Mouse (Mus musculus) forebrain, embryonic 16.5 days (tissue): ENCODE measurements around the gene 4933424G06Rik. TPM values are rescaled to one million over a fixed set of nuclear protein-coding genes. Genes with fewer than 3 reads are reported as not detected.
A peak's percentile ranks its signal among the peaks of the same experiment; 100 is the strongest.

Experiments used
- ATAC-seq: fragments of 200-750 bp; cut with Nextera tagmentation; 2 replicates; pipeline ENCODE4 v1.8.0; 2017; ENCODE audit warnings: mild to moderate bottlenecking, moderate library complexity
- H3K27ac ChIP-seq: fragments of 300-500 bp; sonication (generic); 2 replicates; pipeline ENCODE4 v1.5.1; 2014; ENCODE audit warnings: low read length, control low read depth
- H3K27me3 ChIP-seq: fragments of 300-500 bp; sonication (generic); replicated peaks from 2 replicates; pipeline ENCODE4 v1.6.1; 2014; ENCODE audit warnings: low read length; ENCODE audit not compliant: control insufficient read depth, insufficient read depth
- H3K36me3 ChIP-seq: fragments of 300-500 bp; sonication (generic); 2 replicates; pipeline ENCODE4 v1.6.1; 2014; ENCODE audit not compliant: control insufficient read depth, insufficient read depth
- H3K4me1 ChIP-seq: fragments of 300-500 bp; sonication (generic); replicated peaks from 2 replicates; pipeline ENCODE4 v1.6.1; 2014; ENCODE audit warnings: low read length; ENCODE audit not compliant: control insufficient read depth, insufficient read depth
- H3K4me2 ChIP-seq: fragments of 300-500 bp; sonication (generic); 2 replicates; pipeline ENCODE4 v1.6.1; 2014; ENCODE audit warnings: mild to moderate bottlenecking, low read length, control low read depth
- H3K4me3 ChIP-seq: fragments of 300-500 bp; sonication (generic); replicated peaks from 2 replicates; pipeline ENCODE4 v1.5.1; 2014; ENCODE audit warnings: mild to moderate bottlenecking, low read length, control low read depth
- H3K9ac ChIP-seq: fragments of 300-500 bp; sonication (generic); replicated peaks from 2 replicates; pipeline ENCODE4 v1.6.1; 2014; ENCODE audit warnings: low read depth, low read length, control low read depth
- H3K9me3 ChIP-seq: fragments of 300-500 bp; sonication (generic); 2 replicates; pipeline ENCODE4 v1.6.1; 2016; ENCODE audit warnings: low read length; ENCODE audit not compliant: control insufficient read depth
- WGBS: fragments of 180-500 bp; shearing (Covaris S2); extraction: QIAGEN DNeasy Blood & Tissue Kit; methylation state at CpG from one replicate; pipeline ENCODE4 v1.1.7; 2014; 5-methylcytosine and 5-hydroxymethylcytosine counted together
- polyA plus RNA-seq: library from polyadenylated mRNA; unstranded; fragments of >200 nt; fragmentation: Nextera tagmentation; extraction: Ambion mirVana; gene quantifications from 2 replicates; pipeline ENCODE4 v1.2.1, GENCODE M21; 2015

The 4933424G06Rik gene
- polyA plus RNA-seq, 1 experiment from 2014 or later: 0.77 TPM

- 71% methylated on average over 2 of the region's 2 CpGs for WGBS
- Histone ChIP-seq H3K4me1 (peaks cover 19% of the 10 kb centered on the region), H3K4me3 (no peak overlapping the region), H3K9me3 (no peaks in the 10 kb centered on the region), H3K27me3 (no peaks in the 10 kb centered on the region), H3K4me2 (no peak overlapping the region), H3K9ac (0 out of 2 replicates have a peak overlapping the region, but pooled peaks have one; percentile 11), H3K36me3 (peaks cover 26% of the 10 kb centered on the region), H3K27ac (no peak overlapping the region)
- ATAC-seq: no peak
These were observed 2.8 kb upstream of the 4933424G06Rik start for GRCm38 (mm10) chr1:36707166-36707565.

DNA sequence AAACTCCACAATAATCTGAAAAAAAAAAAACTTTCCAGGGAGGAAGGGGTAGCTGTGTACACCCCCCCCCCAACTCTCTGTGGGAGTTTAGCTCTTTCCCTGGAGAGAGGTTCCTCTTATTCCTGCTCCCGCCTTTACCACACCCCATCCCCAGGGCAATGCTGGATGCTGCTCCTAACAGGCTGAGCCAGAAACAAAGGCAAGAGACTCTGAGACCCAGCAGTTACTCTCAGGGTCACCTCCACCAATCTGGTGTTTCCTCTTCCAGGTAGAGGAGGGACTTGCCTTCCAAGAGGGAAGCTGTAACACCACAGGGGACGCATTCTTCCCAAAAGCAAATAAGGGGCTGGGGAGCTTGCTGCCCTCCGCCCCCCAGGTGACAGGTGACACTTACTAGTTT is 2.2 kb upstream of the 4933424G06Rik start:
- Histone ChIP-seq H3K9ac (no peak overlapping the region), H3K27ac (no peak overlapping the region), H3K9me3 (no peaks in the 10 kb centered on the region), H3K4me3 (no peak overlapping the region), H3K4me2 (no peak overlapping the region), H3K27me3 (no peaks in the 10 kb centered on the region), H3K36me3 (peaks cover 22% of the 10 kb centered on the region), H3K4me1 (peaks cover 19% of the 10 kb centered on the region)
- WGBS: 72% methylated on average over 3 of the region's 3 CpGs
- ATAC-seq: no peak

GRCm38 (mm10) chr1:36708626-36709025 is 1.3 kb upstream of the 4933424G06Rik start:
- WGBS: 71% methylated on average over 1 of the region's 1 CpGs
- no peaks in the 10 kb centered on the region for H3K27me3 ChIP-seq
- H3K9me3 ChIP-seq: no peaks in the 10 kb centered on the region
- peaks cover 19% of the 10 kb centered on the region for H3K4me1 ChIP-seq
- no peak overlapping the region for H3K27ac ChIP-seq
- no peak for ATAC-seq
- H3K4me2 ChIP-seq: peak overlapping the region; percentile 85
- H3K4me3 ChIP-seq: peak overlapping the region; percentile 95
- peaks cover 19% of the 10 kb centered on the region for H3K36me3 ChIP-seq
- peak overlapping the region; percentile 96 for H3K9ac ChIP-seq

- under 1% methylated on average over 33 of the region's 33 CpGs for WGBS
- ATAC-seq: peak; percentile 67
These were observed 695 bp upstream of the 4933424G06Rik start for GRCm38 (mm10) chr1:36709055-36709853.

GRCm38 (mm10) chr1:36711104-36711503 is 1.2 kb downstream of the 4933424G06Rik start:
- WGBS: 97% methylated on average over 2 of the region's 2 CpGs
- Histone ChIP-seq H3K27ac (no peak overlapping the region), H3K4me2 (no peak overlapping the region), H3K27me3 (no peaks in the 10 kb centered on the region), H3K4me3 (no peak overlapping the region), H3K4me1 (peaks cover 19% of the 10 kb centered on the region), H3K9me3 (no peaks in the 10 kb centered on the region), H3K9ac (no peak overlapping the region), H3K36me3 (peaks cover 5% of the 10 kb centered on the region; the same call in 1 of the 2 replicates)
- no peak for ATAC-seq

More at GRCm38 (mm10) chr1:36709055-36709853, 695 bp upstream of the 4933424G06Rik start:
- Histone ChIP-seq H3K4me1 (peaks cover 19% of the 10 kb centered on the region), H3K9ac (peak overlapping the region; percentile 96), H3K4me2 (peak overlapping the region; percentile 85), H3K36me3 (peaks cover 17% of the 10 kb centered on the region), H3K27me3 (no peaks in the 10 kb centered on the region), H3K9me3 (no peaks in the 10 kb centered on the region), H3K4me3 (peak overlapping the region; percentile 95), H3K27ac (peak overlapping the region; percentile 73)

DNA sequence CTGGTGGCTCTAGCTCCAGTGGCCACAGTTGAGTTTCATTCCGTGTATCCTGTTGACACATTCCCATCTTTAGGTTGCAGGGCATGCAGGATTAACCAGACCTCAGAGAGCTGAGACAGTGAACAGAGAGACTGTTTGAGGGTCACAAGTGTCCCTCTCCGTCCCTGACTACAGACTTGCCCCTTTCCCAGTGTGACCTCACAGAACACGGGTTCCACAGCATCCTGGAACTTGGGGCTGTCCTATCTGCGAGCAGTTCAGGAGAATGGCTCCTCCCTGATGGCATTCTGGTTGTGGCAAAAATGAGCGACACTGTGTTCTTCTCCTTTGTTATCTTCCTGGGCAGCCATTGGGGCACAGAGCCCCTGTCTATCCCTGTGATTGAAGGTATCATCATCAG is 4.4 kb downstream of the 4933424G06Rik start, which contains the start of gene Actr1b:
Actr1b (minus strand) TSS at position 112 of the 400 bp plus-strand sequence.
- H3K9ac ChIP-seq: no peak within 1 kb of the TSS
- 86% methylated on average over 5 of the region's 5 CpGs for WGBS
- H3K4me1 ChIP-seq: no peaks in the 10 kb centered on the region; the same call in 1 of the 2 replicates
- H3K36me3 ChIP-seq: no peaks in the 10 kb centered on the region
- H3K9me3 ChIP-seq: no peaks in the 10 kb centered on the region
- no peak within 1 kb of the TSS for H3K4me2 ChIP-seq
- no peak for ATAC-seq
- no peak within 1 kb of the TSS for H3K27ac ChIP-seq
- H3K4me3 ChIP-seq: no peak within 1 kb of the TSS
- no peaks in the 10 kb centered on the region for H3K27me3 ChIP-seq

DNA sequence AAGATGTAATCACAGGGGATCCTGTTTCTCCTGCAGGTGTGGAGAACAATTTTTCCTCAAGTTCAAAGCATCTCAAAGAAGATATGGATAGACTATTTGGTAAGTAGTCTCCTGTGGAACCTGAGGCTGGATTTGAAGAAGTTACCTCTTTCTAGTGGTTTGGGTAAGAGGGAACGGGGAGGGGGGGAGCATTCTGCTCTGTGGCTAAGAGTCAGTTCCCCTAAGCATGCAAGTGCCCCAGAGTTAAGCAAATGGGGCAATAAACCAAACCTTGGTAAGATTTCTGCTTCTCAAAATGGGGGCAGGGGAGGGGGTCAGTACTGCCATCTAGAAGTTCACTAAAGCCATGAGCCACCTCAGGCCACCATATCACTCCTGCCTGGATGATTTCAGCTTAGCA is 8.8 kb downstream of the 4933424G06Rik start:
- Histone ChIP-seq H3K27me3 (no peaks in the 10 kb centered on the region), H3K4me1 (no peaks in the 10 kb centered on the region), H3K4me3 (no peak overlapping the region), H3K9me3 (no peaks in the 10 kb centered on the region), H3K36me3 (no peaks in the 10 kb centered on the region), H3K27ac (no peak overlapping the region), H3K9ac (no peak overlapping the region), H3K4me2 (no peak overlapping the region)
- no peak for ATAC-seq
- WGBS: 92% methylated on average over 1 of the region's 1 CpGs

GRCm38 (mm10) chr1:36723146-36724056 is 13.5 kb downstream of the 4933424G06Rik start:
- no peaks in the 10 kb centered on the region for H3K9me3 ChIP-seq
- ATAC-seq: no peak
- no peak overlapping the region for H3K9ac ChIP-seq
- H3K27me3 ChIP-seq: no peaks in the 10 kb centered on the region
- no peak overlapping the region for H3K4me2 ChIP-seq
- H3K27ac ChIP-seq: no peak overlapping the region
- 77% methylated on average over 16 of the region's 16 CpGs for WGBS
- H3K36me3 ChIP-seq: no peaks in the 10 kb centered on the region
- H3K4me1 ChIP-seq: no peaks in the 10 kb centered on the region
- H3K4me3 ChIP-seq: no peak overlapping the region

GRCm38 (mm10) chr1:36724057-36724431 is 14.1 kb downstream of the 4933424G06Rik start:
- no peak for ATAC-seq
- H3K4me3 ChIP-seq: no peak overlapping the region
- WGBS: 44% methylated on average over 4 of the region's 4 CpGs

More at GRCm38 (mm10) chr1:36724057-36724431, 14.1 kb downstream of the 4933424G06Rik start:
- no peak overlapping the region for H3K9ac ChIP-seq
- H3K4me1 ChIP-seq: no peaks in the 10 kb centered on the region
- H3K27me3 ChIP-seq: no peaks in the 10 kb centered on the region
- H3K36me3 ChIP-seq: no peaks in the 10 kb centered on the region
- no peaks in the 10 kb centered on the region for H3K9me3 ChIP-seq
- H3K27ac ChIP-seq: no peak overlapping the region
- no peak overlapping the region for H3K4me2 ChIP-seq
